Mouse (Mus musculus) hindbrain, embryonic 11.5 days (tissue): ENCODE measurements around the gene Sema6d. TPM values are rescaled to one million over a fixed set of nuclear protein-coding genes. Genes with fewer than 3 reads are reported as not detected.

Source experiments
- ATAC-seq: fragments of 200-750 bp; cut with Nextera tagmentation; 2 replicates; pipeline ENCODE4 v1.8.0; 2017; ENCODE audit warnings: mild to moderate bottlenecking, moderate TSS enrichment, moderate library complexity; ENCODE audit not compliant: low FRiP score
- DNase-seq: peaks from one replicate; pipeline ENCODE4 v3.0.0-alpha.2; 2015; ENCODE audit warnings: low spot score
- H3K27ac ChIP-seq: fragments of 300-500 bp; sonication (generic); 2 replicates; pipeline ENCODE4 v1.5.1; 2014; ENCODE audit warnings: mild to moderate bottlenecking, low read depth, low read length
- H3K27me3 ChIP-seq: fragments of 300-500 bp; sonication (generic); 2 replicates; pipeline ENCODE4 v1.6.1; 2014; ENCODE audit warnings: mild to moderate bottlenecking, low read length, moderate library complexity, mixed read lengths; ENCODE audit not compliant: control insufficient read depth, insufficient read depth
- H3K36me3 ChIP-seq: fragments of 300-500 bp; sonication (generic); 2 replicates; pipeline ENCODE4 v1.6.1; 2014; ENCODE audit warnings: mild to moderate bottlenecking, low read length, moderate library complexity, mixed read lengths; ENCODE audit not compliant: control insufficient read depth, insufficient read depth
- H3K4me1 ChIP-seq: fragments of 300-500 bp; sonication (generic); replicated peaks from 2 replicates; pipeline ENCODE4 v1.6.1; 2014; ENCODE audit warnings: low read length, mixed read lengths; ENCODE audit not compliant: control insufficient read depth, insufficient read depth
- H3K4me2 ChIP-seq: fragments of 300-500 bp; sonication (generic); replicated peaks from 2 replicates; pipeline ENCODE4 v1.6.1; 2014; ENCODE audit warnings: mild to moderate bottlenecking, low read depth, low read length
- H3K4me3 ChIP-seq: fragments of 300-500 bp; sonication (generic); 2 replicates; pipeline ENCODE4 v1.5.1; 2014; ENCODE audit warnings: low read depth, low read length
- H3K9ac ChIP-seq: fragments of 300-500 bp; sonication (generic); 2 replicates; pipeline ENCODE4 v1.6.1; 2014; ENCODE audit warnings: low read depth, low read length
- H3K9me3 ChIP-seq: fragments of 300-500 bp; sonication (generic); 2 replicates; pipeline ENCODE4 v1.6.1; 2016; ENCODE audit warnings: low read length; ENCODE audit not compliant: control insufficient read depth
- WGBS: fragments of 180-500 bp; shearing (Covaris S2); extraction: QIAGEN DNeasy Blood & Tissue Kit; methylation state at CpG from one replicate; pipeline ENCODE4 v1.1.7; 2014; 5-methylcytosine and 5-hydroxymethylcytosine counted together
- polyA plus RNA-seq: library from polyadenylated mRNA; unstranded; fragments of >200 nt; fragmentation: Nextera tagmentation; extraction: Ambion mirVana; gene quantifications from 2 replicates; pipeline ENCODE4 v1.2.1, GENCODE M21; 2014

Gene Sema6d
- polyA plus RNA-seq, 1 experiment from 2014 or later, result 26.2 TPM

- Histone ChIP-seq H3K4me2 (no peak overlapping the region), H3K36me3 (0 out of 2 replicates have a peak, but pooled peaks cover 7% of the 10 kb centered on the region), H3K9ac (no peak overlapping the region), H3K9me3 (no peaks in the 10 kb centered on the region), H3K27ac (no peak overlapping the region), H3K27me3 (no peaks in the 10 kb centered on the region), H3K4me1 (no peaks in the 10 kb centered on the region), H3K4me3 (no peak overlapping the region)
- ATAC-seq, result no peak
- DNase-seq, result no peak
- 95% methylated on average over 9 of the region's 9 CpGs for WGBS
Measured at GRCm38 (mm10) chr2:124661316-124661715, 571.5 kb downstream of the Sema6d start.

- DNase-seq (no peak), ATAC-seq (no peak)
- H3K4me1 ChIP-seq, result no peaks in the 10 kb centered on the region
- 0 out of 2 replicates have a peak, but pooled peaks cover 5% of the 10 kb centered on the region for H3K36me3 ChIP-seq
- 59% methylated on average over 5 of the region's 5 CpGs for WGBS
- H3K27ac ChIP-seq, result no peak overlapping the region
- H3K9me3 ChIP-seq, result no peaks in the 10 kb centered on the region
- H3K27me3 ChIP-seq, result no peaks in the 10 kb centered on the region
- H3K4me2 ChIP-seq, result no peak overlapping the region
- H3K4me3 ChIP-seq, result no peak overlapping the region
- no peak overlapping the region for H3K9ac ChIP-seq
Measured at GRCm38 (mm10) chr2:124662257-124662656, 572.5 kb downstream of the Sema6d start.

DNA sequence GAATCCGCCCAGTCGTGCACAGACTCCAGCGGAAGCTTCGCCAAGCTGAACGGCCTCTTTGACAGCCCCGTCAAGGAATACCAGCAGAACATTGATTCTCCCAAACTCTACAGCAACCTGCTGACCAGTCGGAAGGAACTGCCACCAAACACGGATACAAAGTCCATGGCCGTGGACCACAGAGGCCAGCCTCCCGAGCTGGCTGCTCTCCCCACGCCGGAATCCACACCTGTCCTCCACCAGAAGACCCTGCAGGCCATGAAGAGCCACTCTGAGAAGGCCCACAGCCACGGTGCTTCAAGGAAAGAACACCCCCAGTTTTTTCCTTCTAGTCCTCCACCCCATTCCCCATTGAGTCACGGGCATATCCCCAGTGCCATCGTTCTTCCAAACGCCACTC, 574.4 kb downstream of the Sema6d start:
- no peak overlapping the region for H3K27ac ChIP-seq
- DNase-seq (no peak), ATAC-seq (no peak)
- H3K36me3 ChIP-seq, result 0 out of 2 replicates have a peak, but pooled peaks cover 5% of the 10 kb centered on the region
- H3K27me3 ChIP-seq, result no peaks in the 10 kb centered on the region
- WGBS, result 99% methylated on average over 16 of the region's 16 CpGs
- no peaks in the 10 kb centered on the region for H3K9me3 ChIP-seq
- H3K4me2 ChIP-seq, result no peak overlapping the region
- H3K4me3 ChIP-seq, result no peak overlapping the region
- no peaks in the 10 kb centered on the region for H3K4me1 ChIP-seq
- no peak overlapping the region for H3K9ac ChIP-seq

DNA sequence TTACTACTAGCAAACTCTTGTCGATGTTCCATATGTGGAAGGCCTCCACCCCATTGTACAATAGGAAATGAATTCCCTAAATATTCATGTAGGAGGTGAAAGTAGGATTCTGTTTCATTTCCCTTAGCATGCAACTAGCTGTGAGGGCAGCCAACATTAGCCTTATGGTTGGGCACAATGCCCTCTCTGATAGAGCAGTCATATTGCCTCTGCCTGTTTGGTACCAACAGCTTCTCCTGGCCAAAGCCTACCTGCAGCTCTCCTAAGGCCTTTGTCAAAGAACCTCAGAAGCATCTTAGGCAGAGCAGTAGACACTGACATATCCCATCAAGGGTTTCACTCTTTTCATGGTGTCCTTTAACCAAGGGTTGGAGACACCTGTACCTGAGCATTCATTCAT, 578.7 kb downstream of the Sema6d start:
- 100% methylated on average over 1 of the region's 1 CpGs for WGBS
- no peak for DNase-seq

DNA sequence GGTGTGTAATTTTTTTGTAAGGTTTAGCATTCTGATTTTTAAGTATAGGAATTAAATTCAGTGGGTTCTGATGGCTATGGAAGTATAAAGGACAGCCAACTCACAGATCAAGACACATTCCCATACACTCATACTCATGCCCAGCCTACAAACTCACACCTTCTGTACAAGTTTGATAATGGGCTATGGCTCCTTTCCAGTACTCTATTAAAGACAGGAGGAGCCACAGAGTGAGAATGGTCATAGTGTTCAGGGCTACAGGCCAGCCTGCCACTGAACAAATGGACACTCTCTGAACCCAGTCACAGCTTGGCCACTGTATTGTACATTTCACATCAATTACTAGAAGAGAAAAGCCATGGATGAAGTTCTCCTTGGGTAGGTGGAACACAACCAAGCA, 583.3 kb downstream of the Sema6d start:
- Histone ChIP-seq H3K9me3 (no peaks in the 10 kb centered on the region), H3K4me1 (no peaks in the 10 kb centered on the region), H3K27me3 (no peaks in the 10 kb centered on the region), H3K4me3 (no peak overlapping the region), H3K27ac (no peak overlapping the region), H3K36me3 (no peaks in the 10 kb centered on the region), H3K9ac (no peak overlapping the region), H3K4me2 (no peak overlapping the region)
- ATAC-seq, result no peak
- no peak for DNase-seq

More for the DNA sequence above, 578.7 kb downstream of the Sema6d start:
- no peak for ATAC-seq
- no peak overlapping the region for H3K9ac ChIP-seq
- H3K36me3 ChIP-seq, result 0 out of 2 replicates have a peak, but pooled peaks cover 5% of the 10 kb centered on the region
- H3K4me3 ChIP-seq, result no peak overlapping the region
- no peaks in the 10 kb centered on the region for H3K27me3 ChIP-seq
- H3K9me3 ChIP-seq, result no peaks in the 10 kb centered on the region
- H3K27ac ChIP-seq, result no peak overlapping the region
- no peak overlapping the region for H3K4me2 ChIP-seq
- no peaks in the 10 kb centered on the region for H3K4me1 ChIP-seq

DNA sequence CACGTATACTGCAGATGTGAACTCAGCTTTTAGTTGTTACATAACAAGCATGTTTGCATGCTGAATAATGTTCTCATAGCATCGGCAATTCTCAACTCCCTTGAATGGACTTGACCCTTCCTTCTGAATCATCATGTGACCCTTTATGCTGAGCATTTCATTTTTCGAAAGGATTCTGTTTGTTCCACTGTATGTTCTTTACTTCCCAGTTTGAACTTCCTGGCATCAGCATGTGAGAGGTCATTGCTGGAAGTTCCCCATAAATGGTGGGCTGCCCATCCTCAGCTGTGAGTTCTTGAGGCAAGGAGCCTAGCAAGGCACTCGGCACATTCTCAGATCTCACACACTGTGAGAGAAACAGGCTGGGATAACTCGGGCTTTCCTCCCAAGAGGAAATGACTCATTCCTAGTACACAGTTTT, 594.7 kb downstream of the Sema6d start:
- Histone ChIP-seq H3K27me3 (no peaks in the 10 kb centered on the region), H3K9me3 (no peaks in the 10 kb centered on the region), H3K4me2 (no peak overlapping the region), H3K9ac (no peak overlapping the region), H3K4me3 (no peak overlapping the region), H3K27ac (no peak overlapping the region), H3K4me1 (no peaks in the 10 kb centered on the region), H3K36me3 (no peaks in the 10 kb centered on the region)
- WGBS, result 83% methylated on average over 5 of the region's 5 CpGs
- DNase-seq (no peak), ATAC-seq (no peak)

GRCm38 (mm10) chr2:124690372-124690771, 600.6 kb downstream of the Sema6d start:
- no peak for DNase-seq

GRCm38 (mm10) chr2:124702621-124703020, 612.9 kb downstream of the Sema6d start:
- Histone ChIP-seq H3K9ac (no peak overlapping the region), H3K27me3 (no peaks in the 10 kb centered on the region), H3K27ac (no peak overlapping the region), H3K9me3 (no peaks in the 10 kb centered on the region), H3K4me2 (no peak overlapping the region), H3K36me3 (no peaks in the 10 kb centered on the region), H3K4me3 (no peak overlapping the region), H3K4me1 (no peaks in the 10 kb centered on the region)
- DNase-seq, result no peak
- no peak for ATAC-seq
- WGBS, result 92% methylated on average over 10 of the region's 10 CpGs

More at GRCm38 (mm10) chr2:124690372-124690771, 600.6 kb downstream of the Sema6d start:
- Histone ChIP-seq H3K27ac (no peak overlapping the region), H3K27me3 (no peaks in the 10 kb centered on the region), H3K4me1 (no peaks in the 10 kb centered on the region), H3K9ac (no peak overlapping the region), H3K4me3 (no peak overlapping the region), H3K36me3 (no peaks in the 10 kb centered on the region), H3K4me2 (no peak overlapping the region), H3K9me3 (no peaks in the 10 kb centered on the region)
- ATAC-seq, result no peak
- 97% methylated on average over 1 of the region's 1 CpGs for WGBS

DNA sequence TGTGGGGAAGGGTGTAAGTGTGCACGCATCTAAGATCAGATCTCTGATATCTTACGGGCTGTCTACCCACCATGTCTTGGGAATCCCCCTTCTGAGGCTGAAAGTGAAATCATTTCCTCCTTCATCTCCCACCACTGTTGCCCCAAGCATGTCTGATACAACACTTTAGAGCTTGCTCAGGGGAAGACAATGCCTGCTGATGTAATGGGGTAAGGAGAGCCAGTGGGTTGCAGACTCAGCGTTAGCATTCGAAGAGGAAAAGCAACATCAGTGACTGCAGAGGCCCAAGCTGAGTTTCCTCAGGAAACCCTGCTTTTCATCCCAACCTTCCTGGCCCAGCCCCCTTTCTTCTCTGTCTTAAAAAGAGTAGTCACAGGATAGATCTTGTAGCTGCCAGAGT, 615.2 kb downstream of the Sema6d start:
- no peak overlapping the region for H3K9ac ChIP-seq
- 65% methylated on average over 4 of the region's 4 CpGs for WGBS
- H3K4me1 ChIP-seq, result no peaks in the 10 kb centered on the region
- H3K4me3 ChIP-seq, result no peak overlapping the region
- H3K4me2 ChIP-seq, result no peak overlapping the region
- DNase-seq, result no peak
- H3K27ac ChIP-seq, result no peak overlapping the region
- H3K9me3 ChIP-seq, result no peaks in the 10 kb centered on the region
- no peak for ATAC-seq
- H3K27me3 ChIP-seq, result no peaks in the 10 kb centered on the region
- H3K36me3 ChIP-seq, result no peaks in the 10 kb centered on the region
